19 mouse cellular contexts compared by ENCODE assay signal in the genomic region with DNA sequence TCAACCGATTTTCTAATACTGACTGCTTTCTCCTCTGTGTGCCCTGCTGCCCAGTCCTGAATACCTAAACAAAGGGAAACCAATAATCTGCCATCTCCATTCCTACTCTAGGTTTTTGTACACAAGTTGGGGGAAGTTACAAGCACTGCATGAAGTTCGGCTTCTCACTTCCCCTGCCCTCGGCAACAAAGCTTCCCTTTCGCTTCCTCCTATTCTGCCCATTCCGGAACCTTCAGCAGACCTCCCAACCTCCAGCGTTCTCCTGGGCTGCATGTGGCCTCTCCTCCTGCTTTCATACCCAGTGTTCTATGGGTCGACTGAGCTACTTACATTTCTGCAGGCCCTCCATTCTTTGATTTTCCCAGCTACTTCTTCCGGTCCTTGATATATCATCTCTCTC.
A peak's percentile ranks its signal among the peaks of the same experiment; 100 is the strongest.
DNase-seq lines count a peak whose midpoint lies in the region; ATAC-seq lines count a peak whose summit lies in the region.
"Had no signal": no experiment of that assay in that cellular context is flagged by ENCODE, and none has a peak within 500 bp of the region (broad histone marks: within the 10 kb centered on the region; RNA-seq: fewer than 3 reads in every experiment).

No protein-coding gene starts in this region.

- no peak overlapping the region for H3K27ac ChIP-seq in heart, embryonic 10.5 days
- H3K27ac ChIP-seq: embryonic facial prominence, embryonic 12.5 days; hindbrain, embryonic 10.5 days; intestine, embryonic 15.5 days; left cerebral cortex, adult 2 months; limb, embryonic 13.5 days; stomach, embryonic 15.5 days had no signal

- no peak overlapping the region for H3K4me3 ChIP-seq in heart, embryonic 10.5 days
- H3K4me3 ChIP-seq: embryonic facial prominence, embryonic 12.5 days; hindbrain, embryonic 10.5 days; intestine, embryonic 15.5 days; left cerebral cortex, adult 2 months; limb, embryonic 13.5 days; stomach, embryonic 15.5 days had no signal

- H3K4me1 ChIP-seq in heart, embryonic 10.5 days, result no peaks in the 10 kb centered on the region
- H3K4me1 ChIP-seq: embryonic facial prominence, embryonic 12.5 days; hindbrain, embryonic 10.5 days; intestine, embryonic 15.5 days; limb, embryonic 13.5 days; stomach, embryonic 15.5 days had no signal

- WGBS in heart, embryonic 10.5 days, result 76% methylated on average over 8 of the region's 8 CpGs

- peak; percentile 93 for ATAC-seq in megakaryocyte progenitor cell, adult 5-6 weeks (replicated peaks; ENCODE audit: poor library complexity)
- ATAC-seq: intestine, embryonic 15.5 days; lung, postnatal 0 days had no signal

- H3K36me3 ChIP-seq in heart, embryonic 10.5 days, result no peaks in the 10 kb centered on the region
- H3K36me3 ChIP-seq: embryonic facial prominence, embryonic 12.5 days; hindbrain, embryonic 10.5 days; intestine, embryonic 15.5 days; limb, embryonic 13.5 days; stomach, embryonic 15.5 days had no signal

- H3K9me3 ChIP-seq in heart, embryonic 10.5 days, result no peaks in the 10 kb centered on the region
- H3K9me3 ChIP-seq: embryonic facial prominence, embryonic 12.5 days; hindbrain, embryonic 10.5 days; intestine, embryonic 15.5 days; limb, embryonic 13.5 days; stomach, embryonic 15.5 days had no signal

- H3K27me3 ChIP-seq in heart, embryonic 10.5 days (ENCODE audit: insufficient read depth, poor library complexity, severe bottlenecking), result no peaks in the 10 kb centered on the region
- H3K27me3 ChIP-seq: embryonic facial prominence, embryonic 12.5 days; intestine, embryonic 15.5 days; limb, embryonic 13.5 days; stomach, embryonic 15.5 days had no signal

- DNase-seq in heart, adult 11 months, result peak; percentile 96
- no peak for DNase-seq in heart, embryonic 10.5 days (ENCODE audit: low spot score)
- DNase-seq in lung, adult 18-20 months, result peak; percentile 5 to 26
- DNase-seq in lung, postnatal 14 days, result no peak
- peak; percentile 33 for DNase-seq in brain, adult 2 months (ENCODE audit: low read depth, low spot score)
- no peak for DNase-seq in retina, postnatal 1 day
- no peak for DNase-seq in right cerebral cortex, postnatal 4 days
- DNase-seq: adrenal gland, adult 8-10 months; cerebellum, postnatal 36 days; kidney, postnatal 4 days; thymus, postnatal 36 days had no signal

Comparison
In these comparisons a context has a peak if more than half of its experiments do, and no peak if none do; other contexts are left out.
1. DNase-seq: peak in heart, adult 11 months (single experiment), lung, adult 18-20 months (2 of 2) and brain, adult 2 months (single experiment); none in heart, embryonic 10.5 days (single experiment), lung, postnatal 14 days (single experiment), retina, postnatal 1 day (single experiment) and right cerebral cortex, postnatal 4 days (single experiment).